Mouse (Mus musculus) inflammation-experienced regulatory T-cells, adult 6 months (primary cell): ENCODE results near the gene Lce3f. TPM values are rescaled to one million over a fixed set of nuclear protein-coding genes. Genes with fewer than 3 reads are reported as not detected.

Source experiments
- ATAC-seq: one replicate; pipeline ENCODE4 v1.8.0; 2017
- polyA plus RNA-seq, 3 experiments: library from polyadenylated mRNA; unstranded; fragments of 100-300 nt; shearing (Covaris generic); gene quantifications; one replicate each; pipeline ENCODE4 v1.2.1; 2017

Gene Lce3f
- not detected for polyA plus RNA-seq

DNA sequence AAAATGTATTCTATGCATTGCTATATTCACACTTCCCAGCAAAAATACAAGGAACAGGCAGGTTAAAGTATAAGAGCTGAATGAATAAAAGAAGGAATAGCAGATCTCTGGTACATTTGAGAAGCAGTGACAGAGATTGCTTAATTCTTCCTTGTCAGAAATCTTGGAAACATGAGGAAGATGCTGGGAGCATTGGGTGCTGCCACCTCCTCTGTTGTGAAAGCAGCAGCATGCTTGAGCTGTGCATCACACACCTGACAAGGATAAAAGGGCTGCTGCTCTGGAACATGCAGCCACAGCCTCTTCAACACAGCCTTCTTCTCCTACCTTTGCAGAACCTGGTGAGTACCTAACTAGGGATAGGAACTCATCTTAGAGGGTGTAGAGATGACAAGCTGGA, at the start of gene Lce3f:
Gene Lce3f (plus strand): TSS at position 301 of the 400 bp plus-strand sequence.
- no peak for ATAC-seq

DNA sequence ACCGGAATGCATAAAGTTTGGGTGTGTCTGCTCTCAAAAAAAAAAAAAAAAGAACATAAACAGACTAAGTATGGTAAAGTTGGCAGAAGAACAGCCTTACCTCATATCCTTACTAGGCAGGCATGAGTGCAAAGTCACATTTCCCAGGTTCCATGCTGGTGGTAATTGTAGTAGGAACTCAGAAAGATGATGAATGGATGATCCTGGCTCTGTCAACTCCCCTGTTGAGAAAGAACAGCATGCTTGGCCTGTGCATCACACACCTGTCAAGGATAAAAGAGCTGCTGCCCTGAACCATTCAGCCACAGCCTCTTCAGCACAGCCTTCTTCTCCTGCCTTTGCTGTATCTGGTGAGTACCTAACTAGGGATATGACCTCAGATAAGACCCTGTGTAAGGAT, 47.8 kb upstream of the Lce3f start, which contains the start of gene Lce3c:
Gene Lce3c (plus strand): TSS at position 301 of the 400 bp plus-strand sequence.
- no peak for ATAC-seq

DNA sequence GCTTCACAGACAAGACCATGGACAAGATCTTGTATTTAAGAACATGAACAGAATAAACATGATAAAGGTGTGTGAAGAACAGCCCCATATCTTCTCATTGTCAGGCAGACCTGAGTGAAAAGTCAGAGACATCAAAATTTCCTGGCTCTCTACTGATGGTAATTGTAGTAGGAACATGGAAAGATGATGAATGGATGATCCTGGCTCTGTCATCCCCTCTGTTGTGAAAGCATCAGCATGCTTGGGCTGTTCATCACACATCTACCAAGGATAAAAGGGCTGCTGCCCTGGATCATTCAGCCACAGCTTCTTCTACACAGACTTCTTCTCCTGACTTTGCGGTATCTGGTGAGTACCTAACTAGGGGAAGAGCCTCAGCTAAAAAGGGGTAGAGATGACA, 34.9 kb upstream of the Lce3f start, which contains the start of gene Lce3d:
Gene Lce3d (plus strand): TSS at position 301 of the 400 bp plus-strand sequence.
- no peak for ATAC-seq

DNA sequence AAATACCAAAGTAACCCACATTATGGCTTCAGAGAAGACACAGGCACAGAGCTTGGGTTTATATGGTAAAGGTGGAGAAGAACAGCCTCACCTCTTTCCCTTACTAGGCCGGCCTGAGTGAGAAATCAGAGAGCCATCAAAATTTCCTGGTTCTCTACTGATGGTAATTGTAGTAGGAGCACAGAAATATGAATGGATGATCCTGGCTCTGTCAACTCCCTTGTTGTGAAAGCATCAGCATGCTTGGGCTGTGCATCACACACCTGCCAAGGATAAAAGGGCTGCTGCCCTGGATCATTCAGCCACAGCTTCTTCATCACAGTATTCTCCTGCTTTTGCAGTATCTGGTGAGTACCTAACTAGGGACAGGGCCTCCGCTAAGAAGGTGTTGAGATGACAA, 25.3 kb upstream of the Lce3f start, which contains the start of gene Lce3e:
Gene Lce3e (plus strand): TSS at position 301 of the 400 bp plus-strand sequence.
- ATAC-seq, result no peak

DNA sequence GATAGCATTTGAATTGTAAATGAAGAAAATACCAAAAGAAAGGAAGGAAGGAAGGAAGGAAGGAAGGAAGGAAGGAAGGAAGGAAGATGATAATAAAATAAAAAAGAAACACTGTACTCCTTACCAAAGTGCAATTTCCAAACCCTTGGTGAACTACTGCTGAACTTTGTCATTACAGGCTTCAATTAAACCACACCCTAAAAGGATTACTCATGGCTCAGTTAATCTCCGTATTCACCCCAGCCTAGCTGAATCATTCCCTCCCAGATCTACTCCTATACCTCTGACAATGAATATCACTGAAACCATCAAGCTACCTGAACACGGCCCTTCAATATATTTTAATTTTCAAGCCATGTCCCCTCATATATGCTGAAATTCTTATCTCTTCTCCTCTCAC, 13.5 kb upstream of the Lce3f start:
- ATAC-seq, result no peak

DNA sequence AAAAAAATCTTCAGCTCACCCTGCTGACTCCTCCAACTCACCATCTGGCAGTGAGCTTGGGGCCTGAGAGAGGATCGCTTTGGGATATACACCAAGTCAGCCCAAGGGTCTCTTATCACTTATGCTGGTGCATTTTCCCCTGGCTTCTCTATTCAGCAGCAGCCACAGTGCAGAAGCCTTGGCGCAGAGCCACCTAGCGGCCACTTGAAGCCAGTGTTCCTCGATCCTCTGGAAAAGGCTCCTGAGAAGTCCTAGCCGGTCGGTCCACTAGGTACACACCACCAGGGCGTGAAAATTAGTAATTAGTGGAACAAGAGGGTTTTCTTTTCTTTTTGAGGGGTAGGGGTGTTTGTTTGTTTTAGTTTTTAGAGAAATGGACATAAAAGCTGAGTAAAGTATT, 6.7 kb downstream of the Lce3f start:
- no peak for ATAC-seq

DNA sequence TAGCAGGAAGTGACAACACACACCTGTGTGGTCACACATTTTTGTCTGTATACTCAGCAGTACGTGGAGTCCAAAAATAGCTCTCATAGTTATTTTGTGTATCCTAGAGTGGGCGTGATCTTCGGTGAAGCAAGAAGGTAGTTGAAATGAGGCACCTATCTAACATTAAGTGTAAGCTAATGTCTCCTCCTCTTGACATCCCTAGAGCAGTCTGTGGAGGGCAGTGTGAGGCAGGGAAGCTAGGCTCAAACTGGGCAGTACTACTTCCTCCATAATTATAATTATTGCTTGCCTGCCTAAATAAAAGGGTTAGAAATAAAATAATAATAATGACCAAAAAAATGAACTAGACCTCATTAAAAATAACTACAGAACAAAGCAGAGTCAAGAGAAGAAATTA, 8.6 kb downstream of the Lce3f start:
- no peak for ATAC-seq

DNA sequence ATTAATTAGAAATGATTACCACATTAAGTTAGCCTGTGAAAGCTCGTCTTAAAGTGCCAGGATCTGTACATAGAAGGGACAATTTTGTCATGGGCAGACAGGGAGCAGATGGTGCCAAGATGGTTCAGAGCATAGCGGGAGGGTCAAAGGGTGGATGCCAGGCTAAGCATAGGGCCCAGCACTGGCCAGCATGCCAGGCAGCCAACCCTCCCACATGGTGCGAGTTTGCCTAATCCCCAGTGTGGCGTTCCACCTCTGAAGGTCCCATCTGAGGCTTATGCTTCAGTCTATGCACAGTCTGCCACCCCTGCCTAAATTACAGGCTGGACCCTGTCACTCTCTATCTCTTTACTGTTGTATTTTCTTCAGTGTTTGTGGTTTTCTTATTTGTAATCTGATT, 10.8 kb downstream of the Lce3f start:
- no peak for ATAC-seq

DNA sequence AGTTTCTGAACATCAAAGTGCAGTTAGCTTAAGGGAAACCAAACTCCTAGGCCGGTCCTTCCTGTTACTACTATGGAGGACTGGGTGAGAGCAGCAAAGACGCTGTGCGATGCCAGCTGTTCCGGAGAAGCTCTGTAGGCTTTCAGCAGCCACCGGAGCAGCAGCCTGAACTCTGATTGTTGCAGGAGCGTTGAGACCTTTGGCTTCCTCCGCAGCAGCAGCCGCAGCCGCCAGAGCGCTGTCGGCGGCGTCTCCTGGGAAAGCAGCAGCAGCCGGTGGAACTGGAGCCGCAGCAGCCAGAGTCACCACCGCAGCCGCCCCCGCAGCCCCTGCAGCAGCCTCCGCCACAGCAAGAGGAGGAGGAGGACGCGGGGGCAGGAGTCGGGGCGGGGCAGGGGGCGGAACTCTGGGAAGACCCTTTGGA, 22.4 kb downstream of the Lce3f start:
- ATAC-seq, result no peak

DNA sequence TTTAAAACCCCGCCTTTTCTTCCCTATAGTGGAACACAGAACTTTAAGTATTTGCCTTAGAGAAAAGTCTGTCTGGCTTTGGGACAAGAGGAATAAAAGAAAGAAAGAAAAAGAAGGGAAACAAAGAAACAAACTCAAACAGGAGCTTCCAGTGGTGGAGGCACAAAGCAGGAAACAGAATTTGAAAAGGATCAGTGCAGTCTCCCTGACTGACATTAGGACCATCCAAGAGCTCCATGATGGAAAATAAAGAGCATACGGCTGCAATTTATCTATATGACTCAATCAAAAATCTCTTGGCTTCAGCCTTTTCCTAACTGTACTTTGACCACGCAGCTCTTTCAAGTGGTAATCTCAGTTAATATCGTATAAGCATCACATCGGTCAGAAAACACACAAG, 22.8 kb downstream of the Lce3f start:
- no peak for ATAC-seq

DNA sequence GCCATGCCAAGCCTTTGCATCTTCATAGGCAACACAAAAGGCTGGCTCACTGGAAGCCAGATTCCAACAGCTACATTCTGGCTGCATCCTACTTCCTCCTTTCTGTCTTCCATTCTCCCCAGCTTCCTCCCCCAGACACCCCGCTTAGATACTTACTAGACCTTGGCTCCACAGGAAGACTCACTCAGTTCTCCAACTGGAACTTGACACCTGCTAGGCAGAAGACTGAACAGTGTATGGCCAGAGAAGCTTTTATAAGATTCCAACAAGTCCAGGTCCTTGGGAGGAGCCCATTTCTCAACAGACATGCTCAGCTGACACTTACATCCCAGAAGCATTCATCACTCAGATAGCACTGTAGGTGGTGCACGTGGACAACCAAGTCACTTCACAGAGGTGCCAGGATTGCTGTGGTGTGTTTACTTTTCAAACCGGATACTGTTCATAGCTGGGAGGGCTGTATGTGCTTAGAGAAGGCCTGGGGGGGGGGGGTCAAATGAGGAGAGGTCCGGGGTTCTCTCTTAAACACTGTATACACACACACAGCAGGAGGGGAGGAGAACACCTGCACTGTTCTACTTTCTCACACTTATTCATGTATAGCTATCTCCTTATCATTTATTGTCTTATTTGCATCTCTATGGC, 23.6 kb downstream of the Lce3f start, which contains the start of gene Crct1:
Gene Crct1 (minus strand): TSS at position 228 of the 645 bp plus-strand sequence.
- ATAC-seq, result no peak

DNA sequence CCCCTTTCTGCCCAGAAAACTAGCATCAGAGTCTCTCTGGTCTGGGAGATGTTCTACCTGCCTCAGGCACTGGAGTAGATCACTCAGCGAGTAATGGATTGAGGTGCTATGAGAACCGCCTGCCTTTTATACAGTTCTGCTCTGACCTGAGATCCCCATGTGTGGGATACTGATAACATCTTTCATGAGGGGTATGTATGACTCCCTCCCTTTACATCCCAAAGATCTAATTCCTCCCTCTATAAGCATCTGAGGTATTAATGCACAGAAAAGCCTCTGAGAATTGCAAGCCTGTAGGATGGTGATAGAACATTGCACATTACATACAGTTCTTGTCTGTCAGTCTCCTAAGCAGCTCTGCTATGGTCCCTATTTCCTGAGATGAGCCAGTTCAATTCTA, 26.9 kb downstream of the Lce3f start, which contains the start of gene Lce1m:
Gene Lce1m (minus strand): TSS at position 101 of the 400 bp plus-strand sequence.
- no peak for ATAC-seq

DNA sequence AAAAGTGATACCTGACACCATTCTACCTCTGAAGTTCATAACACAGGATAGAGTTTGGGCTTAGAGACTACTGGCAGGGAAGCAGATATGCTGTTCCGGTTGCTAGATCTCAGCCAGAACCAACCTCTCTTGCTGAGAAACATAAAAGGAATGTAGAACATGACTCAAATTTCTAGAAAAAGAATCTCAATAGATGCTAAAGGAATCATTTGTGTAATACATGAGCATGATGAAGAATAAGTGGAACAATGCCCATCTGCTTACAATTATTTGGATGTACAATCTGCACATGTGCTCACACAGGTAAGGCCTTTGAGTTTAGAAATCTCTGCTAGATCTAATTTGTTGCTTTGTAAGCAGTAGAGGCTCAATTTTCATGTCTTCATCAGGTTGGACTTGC, 29.1 kb downstream of the Lce3f start:
- no peak for ATAC-seq

DNA sequence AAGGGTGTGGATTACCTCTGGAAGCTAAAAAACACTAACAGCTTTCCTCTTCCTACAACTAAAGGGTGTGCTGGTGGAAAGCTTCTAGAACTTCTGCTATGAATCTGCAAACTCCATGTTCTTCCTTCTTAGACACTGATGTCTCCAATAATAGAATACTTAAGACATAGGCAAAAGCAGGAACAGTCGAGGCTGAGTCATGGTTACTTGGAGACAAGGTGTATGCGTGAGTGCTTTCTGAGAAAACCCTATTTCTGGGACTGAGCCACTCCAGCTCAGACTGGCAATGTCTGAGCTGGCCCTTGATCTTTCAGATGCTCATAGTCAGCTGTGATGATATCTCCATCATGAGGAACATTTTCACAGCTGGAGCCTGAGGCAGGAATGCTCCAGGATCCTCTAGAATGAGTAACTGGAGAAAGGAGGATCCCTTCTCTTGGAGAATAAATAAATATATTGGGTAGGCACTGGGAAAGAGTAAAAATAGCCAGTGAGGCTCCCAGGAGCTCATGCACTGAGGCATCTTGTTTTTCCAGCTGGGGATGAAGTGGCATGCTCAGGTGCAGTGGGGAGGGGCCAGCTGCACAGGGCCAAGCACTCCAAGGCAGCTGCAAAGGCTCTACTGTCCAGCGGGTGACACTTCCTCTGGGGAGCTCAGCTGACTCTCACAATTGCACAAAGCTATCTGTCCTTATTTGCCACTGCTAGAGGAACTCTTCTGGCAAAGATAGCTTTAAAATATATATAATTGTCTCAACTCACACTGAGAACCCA, 31.6 kb downstream of the Lce3f start:
- ATAC-seq, result no peak

DNA sequence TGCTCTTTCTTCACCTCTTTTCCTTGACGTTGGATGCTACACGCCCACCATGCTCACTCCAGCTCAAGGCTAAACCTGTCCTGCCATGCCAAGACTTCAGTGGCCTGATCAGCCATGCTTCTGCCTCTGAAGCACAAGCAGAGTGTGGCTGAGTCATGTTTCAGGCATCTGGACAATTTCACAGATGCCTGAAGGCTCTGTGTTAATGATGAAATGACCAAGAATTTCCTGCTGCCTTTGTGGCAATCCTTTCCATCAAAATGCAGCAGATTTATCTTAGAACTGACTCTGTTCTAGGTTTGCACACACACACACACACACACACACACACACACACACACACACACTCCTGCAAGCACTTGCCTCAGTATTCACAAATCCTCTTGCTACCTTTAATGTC, 33.5 kb downstream of the Lce3f start:
- ATAC-seq, result no peak

DNA sequence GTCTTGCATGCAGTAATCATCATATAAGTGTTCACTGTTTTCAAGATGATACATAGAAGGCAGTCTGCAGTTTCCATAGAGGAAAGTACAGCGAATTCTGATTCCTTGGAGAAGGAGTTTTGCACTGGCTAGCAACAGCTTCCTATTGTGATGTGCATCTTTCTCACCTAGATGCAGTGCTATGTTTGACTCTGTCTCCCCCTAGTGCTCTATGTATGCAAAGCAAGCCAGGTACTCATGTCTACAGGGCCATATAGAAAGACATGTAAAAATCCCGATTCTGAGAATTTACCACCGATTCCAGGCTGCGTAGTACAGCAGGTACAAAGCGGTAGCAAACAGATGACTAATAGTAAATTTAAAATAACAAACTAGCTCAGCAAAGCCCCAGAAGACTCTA, 39.4 kb downstream of the Lce3f start:
- ATAC-seq, result no peak

Other genes starting within 250 kb of the Lce3f start
- gene Lce1g, start 239.9 kb upstream of the Lce3f start, polyA plus RNA-seq, result not detected
- not detected for gene Lce1h, start 227.2 kb upstream of the Lce3f start, polyA plus RNA-seq
- not detected for gene Lce1i, start 213.3 kb upstream of the Lce3f start, polyA plus RNA-seq
- gene Lce1j, start 201.7 kb upstream of the Lce3f start, polyA plus RNA-seq, result not detected
- not detected for gene Lce1k, start 184.3 kb upstream of the Lce3f start, polyA plus RNA-seq
- not detected for gene Kprp, start 165.0 kb upstream of the Lce3f start, polyA plus RNA-seq
- gene Lce1l, start 140.9 kb upstream of the Lce3f start, polyA plus RNA-seq, result not detected
- gene 2310050C09Rik, start 122.0 kb upstream of the Lce3f start, polyA plus RNA-seq, result not detected
- not detected for gene Lce3a, start 66.0 kb upstream of the Lce3f start, polyA plus RNA-seq
- gene Lce3b, start 59.2 kb upstream of the Lce3f start, polyA plus RNA-seq, result not detected
- gene Lce3c, start 47.7 kb upstream of the Lce3f start, polyA plus RNA-seq, result not detected
- gene Lce3d, start 34.8 kb upstream of the Lce3f start, polyA plus RNA-seq, result not detected
- not detected for gene Lce3e, start 25.2 kb upstream of the Lce3f start, polyA plus RNA-seq
- not detected for gene Crct1, start 23.5 kb downstream of the Lce3f start, polyA plus RNA-seq
- not detected for gene Lce1m, start 26.8 kb downstream of the Lce3f start, polyA plus RNA-seq
- not detected for gene Gm4858, start 76.6 kb downstream of the Lce3f start, polyA plus RNA-seq
- not detected for gene Crnn, start 152.6 kb downstream of the Lce3f start, polyA plus RNA-seq
- not detected for gene Flg2, start 205.1 kb downstream of the Lce3f start, polyA plus RNA-seq